Comparison of ENCODE assay signal across 17 mouse cellular contexts in genomic region chr11:76974680-76975319, GRCm38 (mm10). TPM values are rescaled to one million over a fixed set of nuclear protein-coding genes. Genes with fewer than 3 reads are reported as not detected.
DNase-seq lines count a peak whose midpoint lies in the region; ATAC-seq and TF ChIP-seq lines count a peak whose summit lies in the region.
"Had no signal": no experiment of that assay in that cellular context is flagged by ENCODE, and none has a peak within 500 bp of the region (broad histone marks: within the 10 kb centered on the region; RNA-seq: fewer than 3 reads in every experiment).

No protein-coding gene starts in this region.

- no peak overlapping the region for H3K4me2 ChIP-seq in forebrain, postnatal 0 days (ENCODE audit: low read depth)
- H3K4me2 ChIP-seq in forebrain, embryonic 16.5 days (ENCODE audit: low read length), result no peak overlapping the region
- H3K4me2 ChIP-seq in hindbrain, postnatal 0 days (ENCODE audit: low read depth, low read length), result no peak overlapping the region
- H3K4me2 ChIP-seq in lung, embryonic 14.5 days, result no peak overlapping the region
- no peak overlapping the region for H3K4me2 ChIP-seq in stomach, postnatal 0 days (replicated peaks; ENCODE audit: low read depth)
- H3K4me2 ChIP-seq: embryonic facial prominence, embryonic 15.5 days; liver, embryonic 13.5 days; midbrain, embryonic 15.5 days had no signal

- TF ChIP-seq CTCF in forebrain, postnatal 0 days (IDR thresholded peaks at IDR 0.05; ENCODE audit: low read depth), result peak; percentile 28; the same call in 1 of the 2 replicates
- TF ChIP-seq CTCF in hindbrain, postnatal 0 days (IDR thresholded peaks at IDR 0.05; ENCODE audit: low read depth), result peak; percentile 32; the same call in 1 of the 2 replicates
- peak; percentile 8; the same call in 1 of the 2 replicates for TF ChIP-seq CTCF in lung, embryonic 14.5 days (IDR thresholded peaks at IDR 0.05; ENCODE audit: low read depth)
- TF ChIP-seq CTCF in stomach, postnatal 0 days (IDR thresholded peaks at IDR 0.05; ENCODE audit: low read depth), result peak; percentile 32; the same call in 1 of the 2 replicates

- no peak overlapping the region for H3K4me3 ChIP-seq in forebrain, postnatal 0 days (ENCODE audit: low read depth, low read length)
- no peak overlapping the region for H3K4me3 ChIP-seq in forebrain, embryonic 16.5 days (replicated peaks; ENCODE audit: low read length)
- H3K4me3 ChIP-seq in hindbrain, postnatal 0 days (ENCODE audit: low read length), result no peak overlapping the region
- H3K4me3 ChIP-seq in hindbrain, embryonic 10.5 days, result no peak overlapping the region
- no peak overlapping the region for H3K4me3 ChIP-seq in lung, embryonic 14.5 days (ENCODE audit: low read depth, low read length)
- H3K4me3 ChIP-seq in stomach, postnatal 0 days (ENCODE audit: low read depth, low read length), result no peak overlapping the region
- H3K4me3 ChIP-seq: embryonic facial prominence, embryonic 15.5 days; liver, embryonic 13.5 days; midbrain, embryonic 15.5 days had no signal

- no peak for ATAC-seq in forebrain, postnatal 0 days
- no peak for ATAC-seq in forebrain, embryonic 16.5 days
- ATAC-seq in hindbrain, postnatal 0 days, result no peak
- no peak for ATAC-seq in lung, embryonic 14.5 days (ENCODE audit: insufficient read depth)
- ATAC-seq in stomach, postnatal 0 days (ENCODE audit: low FRiP score, low TSS enrichment), result no peak
- ATAC-seq: hindbrain, embryonic 16.5 days; midbrain, embryonic 15.5 days had no signal

- H3K27me3 ChIP-seq in forebrain, postnatal 0 days (ENCODE audit: insufficient read depth, low read length), result no peaks in the 10 kb centered on the region
- no peaks in the 10 kb centered on the region for H3K27me3 ChIP-seq in forebrain, embryonic 16.5 days (replicated peaks; ENCODE audit: control insufficient read depth, insufficient read depth, low read length)
- no peaks in the 10 kb centered on the region for H3K27me3 ChIP-seq in hindbrain, postnatal 0 days (ENCODE audit: insufficient read depth, low read length)
- no peaks in the 10 kb centered on the region for H3K27me3 ChIP-seq in hindbrain, embryonic 10.5 days (ENCODE audit: insufficient read depth, poor library complexity, severe bottlenecking)
- no peaks in the 10 kb centered on the region for H3K27me3 ChIP-seq in lung, embryonic 14.5 days (ENCODE audit: insufficient read depth, low read length)
- no peaks in the 10 kb centered on the region for H3K27me3 ChIP-seq in stomach, postnatal 0 days (ENCODE audit: control insufficient read depth, insufficient read depth, low read length)
- H3K27me3 ChIP-seq: embryonic facial prominence, embryonic 15.5 days; liver, embryonic 13.5 days; midbrain, embryonic 15.5 days had no signal

- no peak for TF ChIP-seq EP300 in stomach, postnatal 0 days (optimal IDR thresholded peaks at IDR 0.05)

- no peak overlapping the region for H3K27ac ChIP-seq in forebrain, postnatal 0 days (ENCODE audit: low read depth, low read length)
- no peak overlapping the region for H3K27ac ChIP-seq in forebrain, embryonic 16.5 days (ENCODE audit: low read length)
- no peak overlapping the region for H3K27ac ChIP-seq in hindbrain, postnatal 0 days
- no peak overlapping the region for H3K27ac ChIP-seq in hindbrain, embryonic 10.5 days
- H3K27ac ChIP-seq in lung, embryonic 14.5 days (ENCODE audit: low read depth), result no peak overlapping the region
- H3K27ac ChIP-seq in stomach, postnatal 0 days (replicated peaks), result no peak overlapping the region
- H3K27ac ChIP-seq: embryonic facial prominence, embryonic 15.5 days; liver, embryonic 13.5 days; macrophage; midbrain, embryonic 15.5 days had no signal

- peaks cover 62% of the 10 kb centered on the region for H3K36me3 ChIP-seq in forebrain, postnatal 0 days (ENCODE audit: insufficient read depth)
- peaks cover 20% of the 10 kb centered on the region for H3K36me3 ChIP-seq in forebrain, embryonic 16.5 days (ENCODE audit: control insufficient read depth, insufficient read depth)
- peaks cover 41% of the 10 kb centered on the region for H3K36me3 ChIP-seq in hindbrain, postnatal 0 days (ENCODE audit: insufficient read depth, low read length)
- H3K36me3 ChIP-seq in hindbrain, embryonic 10.5 days, result peaks cover 94% of the 10 kb centered on the region
- H3K36me3 ChIP-seq in lung, embryonic 14.5 days (ENCODE audit: insufficient read depth), result peaks cover 80% of the 10 kb centered on the region
- peaks cover 29% of the 10 kb centered on the region for H3K36me3 ChIP-seq in stomach, postnatal 0 days (ENCODE audit: control insufficient read depth, insufficient read depth, low read length)

- 91% methylated on average over 7 of the region's 7 CpGs for WGBS in forebrain, postnatal 0 days
- 87% methylated on average over 7 of the region's 7 CpGs for WGBS in forebrain, embryonic 16.5 days
- WGBS in hindbrain, postnatal 0 days, result 86% methylated on average over 7 of the region's 7 CpGs
- WGBS in hindbrain, embryonic 10.5 days, result 90% methylated on average over 7 of the region's 7 CpGs
- WGBS in lung, embryonic 14.5 days, result 77% methylated on average over 7 of the region's 7 CpGs
- WGBS in stomach, postnatal 0 days, result 65% methylated on average over 7 of the region's 7 CpGs

- no peak for DNase-seq in forebrain, postnatal 0 days
- no peak for DNase-seq in hindbrain, postnatal 0 days (ENCODE audit: low spot score)
- DNase-seq in hindbrain, embryonic 10.5 days (ENCODE audit: low spot score), result no peak
- no peak for DNase-seq in lung, embryonic 14.5 days
- DNase-seq in lung, postnatal 4 days, result no peak
- DNase-seq in stomach, postnatal 0 days (ENCODE audit: low spot score), result no peak
- DNase-seq: cerebellum, adult 9-11 months; gastrocnemius, postnatal 14 days; liver, embryonic 13.5 days; retina, postnatal 1 day; right cerebral cortex, postnatal 4 days; thymus, postnatal 36 days had no signal

- no peak overlapping the region for H3K9ac ChIP-seq in forebrain, postnatal 0 days
- no peak overlapping the region for H3K9ac ChIP-seq in forebrain, embryonic 16.5 days (replicated peaks; ENCODE audit: low read depth, low read length)
- H3K9ac ChIP-seq in hindbrain, postnatal 0 days (replicated peaks; ENCODE audit: low read length), result no peak overlapping the region
- H3K9ac ChIP-seq in lung, embryonic 14.5 days, result no peak overlapping the region
- no peak overlapping the region for H3K9ac ChIP-seq in stomach, postnatal 0 days (ENCODE audit: low read length)
- H3K9ac ChIP-seq: embryonic facial prominence, embryonic 15.5 days; liver, embryonic 13.5 days; midbrain, embryonic 15.5 days had no signal

- H3K9me3 ChIP-seq in forebrain, postnatal 0 days (ENCODE audit: low read length), result no peaks in the 10 kb centered on the region
- no peaks in the 10 kb centered on the region for H3K9me3 ChIP-seq in forebrain, embryonic 16.5 days (ENCODE audit: control insufficient read depth, low read length)
- no peaks in the 10 kb centered on the region for H3K9me3 ChIP-seq in hindbrain, postnatal 0 days (ENCODE audit: low read length)
- no peaks in the 10 kb centered on the region for H3K9me3 ChIP-seq in hindbrain, embryonic 10.5 days
- H3K9me3 ChIP-seq in lung, embryonic 14.5 days (ENCODE audit: low read depth, low read length), result no peaks in the 10 kb centered on the region
- H3K9me3 ChIP-seq in stomach, postnatal 0 days (ENCODE audit: control insufficient read depth, low read length), result no peaks in the 10 kb centered on the region
- H3K9me3 ChIP-seq: embryonic facial prominence, embryonic 15.5 days; liver, embryonic 13.5 days; midbrain, embryonic 15.5 days had no signal

- no peaks in the 10 kb centered on the region for H3K4me1 ChIP-seq in forebrain, postnatal 0 days (ENCODE audit: insufficient read depth)
- H3K4me1 ChIP-seq in forebrain, embryonic 16.5 days (replicated peaks; ENCODE audit: control insufficient read depth, insufficient read depth, low read length), result no peaks in the 10 kb centered on the region
- no peaks in the 10 kb centered on the region for H3K4me1 ChIP-seq in hindbrain, postnatal 0 days (ENCODE audit: insufficient read depth, low read length)
- no peaks in the 10 kb centered on the region for H3K4me1 ChIP-seq in hindbrain, embryonic 10.5 days (replicated peaks)
- H3K4me1 ChIP-seq in lung, embryonic 14.5 days (ENCODE audit: insufficient read depth), result no peaks in the 10 kb centered on the region
- no peaks in the 10 kb centered on the region for H3K4me1 ChIP-seq in stomach, postnatal 0 days (replicated peaks; ENCODE audit: control insufficient read depth, insufficient read depth)
- H3K4me1 ChIP-seq: embryonic facial prominence, embryonic 15.5 days; liver, embryonic 13.5 days; midbrain, embryonic 15.5 days had no signal

RNA-seq across cellular contexts. Expression of gene Slc6a4, which starts 23.6 kb away (rescaled TPM):
- 1.3 and 3.0 TPM in 2 replicates for total RNA-seq in forebrain, postnatal 0 days (2014; rRNA removed)
- polyA plus RNA-seq in forebrain, postnatal 0 days (2015; fragmentation: Nextera tagmentation; extraction: Ambion mirVana), result 2.2 and 3.0 TPM in 2 replicates
- polyA plus RNA-seq in forebrain, embryonic 16.5 days (2015; fragmentation: Nextera tagmentation; extraction: Ambion mirVana), result 0.27 and 0.72 TPM in 2 replicates
- total RNA-seq in hindbrain, postnatal 0 days (2014; rRNA removed), result 23.9 and 28.0 TPM in 2 replicates
- polyA plus RNA-seq in hindbrain, postnatal 0 days (2015; fragmentation: Nextera tagmentation; extraction: Ambion mirVana), result 12.4 and 17.6 TPM in 2 replicates
- 0.37 and 0.63 TPM in 2 replicates for polyA plus RNA-seq in hindbrain, embryonic 10.5 days (2016; fragmentation: Nextera tagmentation; extraction: Ambion mirVana)
- polyA plus RNA-seq in lung, embryonic 14.5 days (2014; fragmentation: Nextera tagmentation; extraction: Ambion mirVana), result 1.7 and 1.8 TPM in 2 replicates
- 0.29 and 0.30 TPM in 2 replicates for polyA plus RNA-seq in stomach, postnatal 0 days (2015; fragmentation: Nextera tagmentation; extraction: Ambion mirVana)

RNA-seq across cellular contexts. Expression of gene Blmh, which starts 50.2 kb away (rescaled TPM):
- 98.1 and 106 TPM in 2 replicates for total RNA-seq in forebrain, postnatal 0 days (2014; rRNA removed)
- polyA plus RNA-seq in forebrain, postnatal 0 days (2015; fragmentation: Nextera tagmentation; extraction: Ambion mirVana), result 91.1 and 111 TPM in 2 replicates
- 128 and 136 TPM in 2 replicates for polyA plus RNA-seq in forebrain, embryonic 16.5 days (2015; fragmentation: Nextera tagmentation; extraction: Ambion mirVana)
- total RNA-seq in hindbrain, postnatal 0 days (2014; rRNA removed), result 56.4 and 58.8 TPM in 2 replicates
- 123 and 131 TPM in 2 replicates for polyA plus RNA-seq in hindbrain, postnatal 0 days (2015; fragmentation: Nextera tagmentation; extraction: Ambion mirVana)
- 197 and 203 TPM in 2 replicates for polyA plus RNA-seq in hindbrain, embryonic 10.5 days (2016; fragmentation: Nextera tagmentation; extraction: Ambion mirVana)
- polyA plus RNA-seq in lung, embryonic 14.5 days (2014; fragmentation: Nextera tagmentation; extraction: Ambion mirVana), result 155 and 160 TPM in 2 replicates
- polyA plus RNA-seq in stomach, postnatal 0 days (2015; fragmentation: Nextera tagmentation; extraction: Ambion mirVana), result 118 TPM in 2 replicates
